Mouse (Mus musculus) G1E (cell line): ENCODE results near the gene C5ar2. TPM values are rescaled to one million over a fixed set of nuclear protein-coding genes. Genes with fewer than 3 reads are reported as not detected.

Experiments
- ATAC-seq: 2 replicates; pipeline ENCODE4 v1.8.0; 2016; ENCODE audit warnings: mild to moderate bottlenecking; ENCODE audit not compliant: insufficient number of reproducible peaks, poor library complexity, low FRiP score, severe bottlenecking; ENCODE audit errors: extremely low read depth
- DNase-seq: peaks from one replicate; pipeline ENCODE4 v3.0.0; 2012; ENCODE audit warnings: low spot score
- H3K27me3 ChIP-seq: 2 replicates; pipeline ENCODE4 v1.6.1; 2012; ENCODE audit warnings: mild to moderate bottlenecking, low read length, inconsistent platforms; ENCODE audit not compliant: insufficient read depth
- H3K36me3 ChIP-seq: replicated peaks from 2 replicates; pipeline ENCODE3; 2012; ENCODE audit warnings: mild to moderate bottlenecking, inconsistent platforms
- H3K4me1 ChIP-seq: 2 replicates; pipeline ENCODE4 v1.6.1; 2012; ENCODE audit warnings: low read depth, low read length, inconsistent platforms, mixed read lengths; ENCODE audit not compliant: insufficient read depth
- H3K4me3 ChIP-seq: 2 replicates; pipeline ENCODE4 v1.5.1; 2012; ENCODE audit warnings: low read depth, mild to moderate bottlenecking, inconsistent platforms, low read length, moderate library complexity, mixed read lengths
- H3K9me3 ChIP-seq: replicated peaks from 2 replicates; pipeline ENCODE4 v1.6.1; 2012; ENCODE audit warnings: inconsistent platforms
- CTCF ChIP-seq: IDR thresholded peaks from 2 replicates; pipeline ENCODE4 v1.5.1; 2012; ENCODE audit warnings: low read depth, low read length, inconsistent platforms, mixed read lengths
- GATA1 ChIP-seq: IDR thresholded peaks from 2 replicates; pipeline ENCODE4 v1.6.1; 2012; ENCODE audit warnings: borderline replicate concordance, low read length, inconsistent platforms, mixed read lengths
- GATA2 ChIP-seq: IDR thresholded peaks from 2 replicates; pipeline ENCODE4 v1.6.1; 2012; ENCODE audit warnings: low read depth, low read length, inconsistent platforms, borderline replicate concordance
- POLR2AphosphoS5 ChIP-seq: IDR thresholded peaks from 2 replicates; pipeline ENCODE4 v1.6.1; 2012; ENCODE audit warnings: low read depth, low read length, inconsistent platforms; ENCODE audit not compliant: insufficient replicate concordance
- TAL1 ChIP-seq: conservative IDR thresholded peaks from 2 replicates; pipeline ENCODE4 v1.6.1; 2012; ENCODE audit warnings: low read depth, low read length, inconsistent platforms, mixed read lengths
- polyA plus RNA-seq: library from polyadenylated mRNA; stranded (reverse); fragments of >175 nt; gene quantifications from 2 replicates; pipeline ENCODE4 v1.2.3, GENCODE M21; 2012
- total RNA-seq, 2 experiments: library from RNA; stranded (forward) in 1 of 2; stranded (reverse) in 1 of 2; fragments of 200-1000 nt in 1 of 2; fragments of >200 nt in 1 of 2; fragmentation: Nextera tagmentation in 1 of 2; gene quantifications; 2 replicates each; pipeline ENCODE4 v1.2.3; 2014 to 2017

C5ar2 gene
- total and polyA plus RNA-seq, 3 experiments, result 0.02 to 0.27 (median 0.23) TPM

DNA sequence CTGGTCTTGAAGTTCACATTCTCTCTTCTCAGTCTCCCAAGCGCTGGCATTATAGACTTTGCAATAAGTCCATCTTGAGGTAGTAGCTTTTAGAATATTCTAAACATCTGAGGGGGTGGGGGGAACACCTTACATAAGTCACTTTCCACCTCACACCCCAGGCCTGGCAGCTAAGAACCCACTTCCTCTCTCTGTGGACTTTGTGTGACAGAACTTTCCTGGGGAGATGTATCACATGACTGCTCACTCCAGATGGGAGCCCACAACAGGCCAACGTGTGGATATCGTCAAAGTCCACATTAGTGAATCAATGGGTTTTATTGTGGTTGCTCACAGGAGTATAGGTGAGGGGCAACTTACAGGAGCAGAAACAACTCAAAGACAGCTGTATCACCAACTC, 50.3 kb downstream of the C5ar2 start:
- DNase-seq (no peak), ATAC-seq (no peak)
- no peaks in the 10 kb centered on the region for H3K9me3 ChIP-seq
- TF ChIP-seq GATA2, result no peak
- no peak for TF ChIP-seq GATA1
- TF ChIP-seq CTCF, result no peak
- no peak for TF ChIP-seq TAL1
- TF ChIP-seq POLR2AphosphoS5, result no peak
- H3K27me3 ChIP-seq, result peaks cover 8% of the 10 kb centered on the region; the same call in 1 of the 2 replicates
- H3K4me3 ChIP-seq, result no peak overlapping the region
- peaks cover 22% of the 10 kb centered on the region for H3K36me3 ChIP-seq
- peaks cover 8% of the 10 kb centered on the region for H3K4me1 ChIP-seq

DNA sequence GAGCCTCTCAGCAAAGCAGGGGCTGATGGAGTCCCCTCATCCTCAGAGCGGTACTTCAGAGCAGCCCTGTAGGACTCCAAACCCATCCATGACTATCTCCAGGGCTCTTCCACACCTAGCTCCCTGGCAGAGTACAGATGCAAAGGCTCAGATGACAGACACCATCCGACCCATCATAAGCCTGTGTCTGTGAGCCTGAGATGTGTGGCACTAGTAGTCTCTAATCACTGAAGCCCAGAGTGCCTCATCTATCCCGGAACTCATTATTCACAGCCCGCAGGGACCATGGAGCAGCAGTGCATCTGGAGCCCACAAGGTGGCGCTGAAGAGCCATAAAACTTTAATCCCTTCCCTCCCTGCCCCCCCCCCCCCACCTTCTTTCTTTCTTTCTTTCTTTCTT, 51.6 kb downstream of the C5ar2 start:
- H3K4me1 ChIP-seq, result peaks cover 7% of the 10 kb centered on the region
- peaks cover 13% of the 10 kb centered on the region for H3K36me3 ChIP-seq
- ATAC-seq (no peak), DNase-seq (peak; percentile 37)
- H3K9me3 ChIP-seq, result no peaks in the 10 kb centered on the region
- peaks cover 8% of the 10 kb centered on the region; the same call in 1 of the 2 replicates for H3K27me3 ChIP-seq
- TF ChIP-seq CTCF (peak; percentile 61), GATA1 (no peak)
- no peak overlapping the region for H3K4me3 ChIP-seq

DNA sequence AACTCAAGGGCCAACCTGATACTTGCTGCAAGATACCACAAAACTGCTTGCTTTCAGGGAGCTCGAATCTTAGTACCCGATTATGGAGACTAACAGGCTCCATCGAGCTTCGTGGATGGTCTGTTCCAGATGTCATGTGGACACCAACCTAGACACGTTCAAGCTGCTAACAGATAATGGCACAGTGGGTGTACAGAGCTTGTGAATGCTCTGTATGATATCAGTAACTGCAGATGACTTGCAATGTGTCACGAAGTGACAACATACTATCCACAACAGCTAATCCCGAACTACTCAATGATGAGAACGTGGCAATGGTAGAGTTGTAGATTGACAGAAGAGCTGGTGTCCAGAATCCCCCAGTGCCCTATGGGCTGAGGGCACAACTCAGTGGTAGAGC, 56.5 kb downstream of the C5ar2 start:
- TF ChIP-seq TAL1 (no peak), POLR2AphosphoS5 (no peak), GATA2 (no peak), GATA1 (no peak), CTCF (no peak)
- H3K36me3 ChIP-seq, result no peaks in the 10 kb centered on the region
- ATAC-seq, result no peak
- peaks cover 3% of the 10 kb centered on the region; the same call in 1 of the 2 replicates for H3K4me1 ChIP-seq
- H3K9me3 ChIP-seq, result no peaks in the 10 kb centered on the region
- no peak overlapping the region for H3K4me3 ChIP-seq
- no peak for DNase-seq
- peaks cover 8% of the 10 kb centered on the region; the same call in 1 of the 2 replicates for H3K27me3 ChIP-seq

Other genes with a start within 250 kb of the C5ar2 start
- gene Bicra, start 196.2 kb downstream of the C5ar2 start, total RNA-seq (2014; fragmentation: Nextera tagmentation), result 52.1 and 57.0 TPM in 2 replicates
- 1.0 and 1.1 TPM in 2 replicates for gene Bicra, start 196.2 kb downstream of the C5ar2 start, total RNA-seq (2017)
- 52.1 and 58.9 TPM in 2 replicates for gene Bicra, start 196.2 kb downstream of the C5ar2 start, polyA plus RNA-seq
- not detected in 2 replicates for gene Zfp541, start 182.3 kb downstream of the C5ar2 start, total RNA-seq (2014; fragmentation: Nextera tagmentation)
- gene Zfp541, start 182.3 kb downstream of the C5ar2 start, total RNA-seq (2017), result under 0.01 TPM in 1 of 2 replicates, not detected in the other
- gene Zfp541, start 182.3 kb downstream of the C5ar2 start, polyA plus RNA-seq, result not detected in 2 replicates
- gene Napa, start 145.7 kb downstream of the C5ar2 start, total RNA-seq (2014; fragmentation: Nextera tagmentation), result 116 and 156 TPM in 2 replicates
- 73.6 and 86.9 TPM in 2 replicates for gene Napa, start 145.7 kb downstream of the C5ar2 start, total RNA-seq (2017)
- gene Napa, start 145.7 kb downstream of the C5ar2 start, polyA plus RNA-seq, result 137 and 159 TPM in 2 replicates
- gene Kptn, start 124.3 kb downstream of the C5ar2 start, total RNA-seq (2014; fragmentation: Nextera tagmentation), result 8.8 and 12.6 TPM in 2 replicates
- 15.0 and 18.7 TPM in 2 replicates for gene Kptn, start 124.3 kb downstream of the C5ar2 start, total RNA-seq (2017)
- gene Kptn, start 124.3 kb downstream of the C5ar2 start, polyA plus RNA-seq, result 24.5 and 29.4 TPM in 2 replicates
- 0.15 and 0.23 TPM in 2 replicates for gene Slc8a2, start 114.3 kb downstream of the C5ar2 start, total RNA-seq (2014; fragmentation: Nextera tagmentation)
- gene Slc8a2, start 114.3 kb downstream of the C5ar2 start, total RNA-seq (2017), result under 0.01 and 0.05 TPM in 2 replicates
- 0.03 TPM in 1 of 2 replicates, not detected in the other for gene Slc8a2, start 114.3 kb downstream of the C5ar2 start, polyA plus RNA-seq
- gene Meis3, start 69.1 kb downstream of the C5ar2 start, total RNA-seq (2014; fragmentation: Nextera tagmentation), result 0.60 and 3.6 TPM in 2 replicates
- gene Meis3, start 69.1 kb downstream of the C5ar2 start, total RNA-seq (2017), result 1.9 and 2.2 TPM in 2 replicates
- gene Meis3, start 69.1 kb downstream of the C5ar2 start, polyA plus RNA-seq, result 1.8 and 2.6 TPM in 2 replicates
- gene Dhx34, start 22.1 kb downstream of the C5ar2 start, total RNA-seq (2014; fragmentation: Nextera tagmentation), result 9.6 and 10.7 TPM in 2 replicates
- 6.9 and 8.8 TPM in 2 replicates for gene Dhx34, start 22.1 kb downstream of the C5ar2 start, total RNA-seq (2017)
- 25.1 and 26.6 TPM in 2 replicates for gene Dhx34, start 22.1 kb downstream of the C5ar2 start, polyA plus RNA-seq
- gene C5ar1, start 15.4 kb upstream of the C5ar2 start, total RNA-seq (2014; fragmentation: Nextera tagmentation), result not detected in 2 replicates
- 0.16 and 0.64 TPM in 2 replicates for gene C5ar1, start 15.4 kb upstream of the C5ar2 start, total RNA-seq (2017)
- not detected in 2 replicates for gene C5ar1, start 15.4 kb upstream of the C5ar2 start, polyA plus RNA-seq
- 3.5 and 4.1 TPM in 2 replicates for gene Inafm1, start 29.5 kb upstream of the C5ar2 start, total RNA-seq (2014; fragmentation: Nextera tagmentation)
- 18.8 and 23.1 TPM in 2 replicates for gene Inafm1, start 29.5 kb upstream of the C5ar2 start, total RNA-seq (2017)
- gene Inafm1, start 29.5 kb upstream of the C5ar2 start, polyA plus RNA-seq, result 92.0 and 140 TPM in 2 replicates
- gene Ccdc9, start 42.6 kb upstream of the C5ar2 start, total RNA-seq (2014; fragmentation: Nextera tagmentation), result 8.1 and 16.6 TPM in 2 replicates
- gene Ccdc9, start 42.6 kb upstream of the C5ar2 start, total RNA-seq (2017), result 58.0 and 66.0 TPM in 2 replicates
- 133 and 136 TPM in 2 replicates for gene Ccdc9, start 42.6 kb upstream of the C5ar2 start, polyA plus RNA-seq
- gene Bbc3, start 64.2 kb upstream of the C5ar2 start, total RNA-seq (2014; fragmentation: Nextera tagmentation), result 10.2 and 15.8 TPM in 2 replicates
- gene Bbc3, start 64.2 kb upstream of the C5ar2 start, total RNA-seq (2017), result 9.0 and 16.3 TPM in 2 replicates
- gene Bbc3, start 64.2 kb upstream of the C5ar2 start, polyA plus RNA-seq, result 209 and 355 TPM in 2 replicates
- 105 TPM in 2 replicates for gene Sae1, start 143.7 kb upstream of the C5ar2 start, total RNA-seq (2014; fragmentation: Nextera tagmentation)
- gene Sae1, start 143.7 kb upstream of the C5ar2 start, total RNA-seq (2017), result 319 and 383 TPM in 2 replicates
- gene Sae1, start 143.7 kb upstream of the C5ar2 start, polyA plus RNA-seq, result 49.5 and 52.0 TPM in 2 replicates
- 62.2 and 64.4 TPM in 2 replicates for gene Zc3h4, start 156.8 kb upstream of the C5ar2 start, total RNA-seq (2014; fragmentation: Nextera tagmentation)
- gene Zc3h4, start 156.8 kb upstream of the C5ar2 start, total RNA-seq (2017), result 18.6 and 23.7 TPM in 2 replicates
- 179 and 193 TPM in 2 replicates for gene Zc3h4, start 156.8 kb upstream of the C5ar2 start, polyA plus RNA-seq
- gene Tmem160, start 208.6 kb upstream of the C5ar2 start, total RNA-seq (2014; fragmentation: Nextera tagmentation), result 21.6 and 22.7 TPM in 2 replicates
- gene Tmem160, start 208.6 kb upstream of the C5ar2 start, total RNA-seq (2017), result 23.9 and 35.0 TPM in 2 replicates
- gene Tmem160, start 208.6 kb upstream of the C5ar2 start, polyA plus RNA-seq, result 166 and 224 TPM in 2 replicates
- gene Npas1, start 233.6 kb upstream of the C5ar2 start, total RNA-seq (2014; fragmentation: Nextera tagmentation), result not detected in 2 replicates
- gene Npas1, start 233.6 kb upstream of the C5ar2 start, total RNA-seq (2017), result 0.05 TPM in 1 of 2 replicates, not detected in the other
- gene Npas1, start 233.6 kb upstream of the C5ar2 start, polyA plus RNA-seq, result not detected in 2 replicates